Mouse (Mus musculus) E14TG2a.4 (cell line): Measurements from ENCODE around the gene Pde7b.

ENCODE experiments used
- CTCF ChIP-seq: conservative IDR thresholded peaks from 2 replicates; pipeline ENCODE4 v1.5.1; 2014; ENCODE audit warnings: low read length
- NANOG ChIP-seq: IDR thresholded peaks from 2 replicates; pipeline ENCODE4 v1.6.1; 2014; ENCODE audit warnings: borderline replicate concordance, low read length, mixed read lengths
- POU5F1 ChIP-seq: IDR thresholded peaks from 2 replicates; pipeline ENCODE4 v1.6.1; 2014; ENCODE audit warnings: low read length, borderline replicate concordance

DNA sequence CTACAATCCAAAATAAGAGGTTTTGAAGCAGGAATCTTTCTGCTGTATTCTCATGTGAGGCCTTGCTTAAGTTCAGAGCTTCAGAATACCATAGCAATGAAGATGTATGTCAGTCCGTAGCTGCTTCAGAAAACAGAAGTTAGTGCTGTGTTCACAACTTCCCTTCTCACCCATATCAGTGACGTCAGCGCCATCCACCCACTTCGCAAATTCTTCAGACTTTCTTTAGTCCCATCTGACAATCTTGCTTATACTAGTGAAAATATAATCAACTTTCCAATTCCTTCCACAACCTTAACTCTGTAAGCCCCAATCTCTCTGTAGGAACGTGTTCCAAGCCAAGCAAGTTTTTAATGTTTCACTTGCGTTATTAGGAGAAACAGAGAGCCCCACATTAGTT, 326.7 kb downstream of the Pde7b start:
- TF ChIP-seq CTCF: no peak
- TF ChIP-seq NANOG: no peak
- TF ChIP-seq POU5F1: no peak
